10 mouse cellular contexts compared by ENCODE assay signal in the genomic region with DNA sequence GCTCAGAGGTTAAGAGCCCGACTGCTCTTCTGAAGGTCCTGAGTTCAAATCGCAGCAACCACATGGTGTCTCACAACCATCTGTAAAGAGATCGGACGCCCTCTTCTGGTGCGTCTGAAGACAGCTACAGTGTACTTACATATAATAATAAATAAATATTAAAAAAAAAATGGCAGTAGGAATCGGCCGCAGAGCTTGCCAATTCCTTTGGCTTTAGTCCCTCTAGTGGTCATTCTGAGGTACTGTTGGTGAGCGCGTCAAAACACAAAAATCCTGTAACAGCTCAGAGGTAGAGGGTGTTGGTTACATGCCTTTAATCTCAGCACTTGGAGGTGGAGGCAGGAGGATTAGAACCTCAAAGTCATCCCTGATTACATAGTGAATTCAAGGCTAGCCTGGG. TPM values are rescaled to one million over a fixed set of nuclear protein-coding genes. Genes with fewer than 3 reads are reported as not detected.
DNase-seq lines count a peak whose midpoint lies in the region; ATAC-seq and TF ChIP-seq lines count a peak whose summit lies in the region.
"Had no signal": no experiment of that assay in that cellular context is flagged by ENCODE, and none has a peak within 500 bp of the region (broad histone marks: within the 10 kb centered on the region; RNA-seq: fewer than 3 reads in every experiment).

No protein-coding gene starts in this region.

- TF ChIP-seq CTCF in liver, embryonic 14.5 days (IDR thresholded peaks at IDR 0.05; ENCODE audit: low read depth) = peak; percentile 87

- 0 out of 2 replicates have a peak, but pooled peaks have one; percentile 26 for ATAC-seq in forebrain, embryonic 15.5 days (replicated peaks)
- no peak for ATAC-seq in liver, embryonic 14.5 days (ENCODE audit: insufficient read depth)
- peak; percentile 17; the same call in 1 of the 2 replicates for ATAC-seq in neural tube, embryonic 13.5 days (ENCODE audit: low read depth)

- DNase-seq in urinary bladder, adult 18-20 months (ENCODE audit: low spot score in 2 of 2) = peak; percentile 10 to 11
- no peak for DNase-seq in urinary bladder, postnatal 10 days (ENCODE audit: low spot score)
- peak; percentile 64 for DNase-seq in c-Kit-positive CD71-negative TER-119-negative erythroid progenitor cells, embryonic 14.5 days (ENCODE audit: low read depth)
- peak; percentile 72 for DNase-seq in kidney, adult 9 months
- DNase-seq in liver, embryonic 14.5 days (ENCODE audit: low read depth in 3 of 3, low spot score in 3 of 3) = peak; percentile 52 to 70 (median 55)
- peak; percentile 71 for DNase-seq in testis, postnatal 10 days (ENCODE audit: low spot score)

- 21% methylated on average over 9 of the region's 9 CpGs for WGBS in forebrain, embryonic 15.5 days
- 18% methylated on average over 9 of the region's 9 CpGs for WGBS in liver, embryonic 14.5 days (ENCODE audit: insufficient replicate concordance)
- WGBS in neural tube, embryonic 13.5 days = 22% methylated on average over 9 of the region's 9 CpGs

- no peak overlapping the region for H3K4me3 ChIP-seq in forebrain, embryonic 15.5 days
- no peak overlapping the region for H3K4me3 ChIP-seq in liver, embryonic 14.5 days (ENCODE audit: insufficient read depth in 1 of 2, low read depth in 2 of 2, low read length in 2 of 2)
- H3K4me3 ChIP-seq in neural tube, embryonic 13.5 days = no peak overlapping the region

- H3K9me3 ChIP-seq in forebrain, embryonic 15.5 days = no peaks in the 10 kb centered on the region
- no peaks in the 10 kb centered on the region for H3K9me3 ChIP-seq in liver, embryonic 14.5 days (ENCODE audit: control insufficient read depth, low read length)
- no peaks in the 10 kb centered on the region for H3K9me3 ChIP-seq in neural tube, embryonic 13.5 days

- no peak for TF ChIP-seq EP300 in liver, embryonic 14.5 days (IDR thresholded peaks at IDR 0.05; ENCODE audit: low read depth)

- no peak overlapping the region for H3K4me2 ChIP-seq in forebrain, embryonic 15.5 days (replicated peaks)
- H3K4me2 ChIP-seq in liver, embryonic 14.5 days (ENCODE audit: low read depth) = no peak overlapping the region
- H3K4me2 ChIP-seq in neural tube, embryonic 13.5 days = no peak overlapping the region

- no peaks in the 10 kb centered on the region for H3K36me3 ChIP-seq in forebrain, embryonic 15.5 days
- H3K36me3 ChIP-seq in liver, embryonic 14.5 days (replicated peaks; ENCODE audit: control insufficient read depth, insufficient read depth, low read depth) = no peaks in the 10 kb centered on the region
- no peaks in the 10 kb centered on the region for H3K36me3 ChIP-seq in neural tube, embryonic 13.5 days

- peaks cover 6% of the 10 kb centered on the region; the same call in 1 of the 2 replicates for H3K27me3 ChIP-seq in forebrain, embryonic 15.5 days
- no peaks in the 10 kb centered on the region for H3K27me3 ChIP-seq in liver, embryonic 14.5 days (ENCODE audit: control insufficient read depth, insufficient read depth, low read length)
- H3K27me3 ChIP-seq in neural tube, embryonic 13.5 days = peaks cover 11% of the 10 kb centered on the region

- H3K9ac ChIP-seq in forebrain, embryonic 15.5 days (replicated peaks) = no peak overlapping the region
- no peak overlapping the region for H3K9ac ChIP-seq in liver, embryonic 14.5 days (replicated peaks)
- H3K9ac ChIP-seq in neural tube, embryonic 13.5 days = no peak overlapping the region

- H3K27ac ChIP-seq in forebrain, embryonic 15.5 days (replicated peaks) = no peak overlapping the region
- H3K27ac ChIP-seq in liver, embryonic 14.5 days = no peak overlapping the region
- no peak overlapping the region for H3K27ac ChIP-seq in neural tube, embryonic 13.5 days (replicated peaks)

- H3K4me1 ChIP-seq in forebrain, embryonic 15.5 days = peaks cover 12% of the 10 kb centered on the region
- H3K4me1 ChIP-seq in liver, embryonic 14.5 days (replicated peaks; ENCODE audit: control insufficient read depth in 2 of 2, insufficient read depth in 2 of 2, low read length in 1 of 2) = peaks cover 2 to 7% of the 10 kb centered on the region in 2 experiments
- peaks cover 10% of the 10 kb centered on the region for H3K4me1 ChIP-seq in neural tube, embryonic 13.5 days (replicated peaks)

RNA-seq across cellular contexts. Expression of a gene that starts 4.0 kb away (rescaled TPM):
- polyA plus RNA-seq in forebrain, embryonic 15.5 days (2015; fragmentation: Nextera tagmentation; extraction: Ambion mirVana) = 4.7 and 5.2 TPM in 2 replicates
- polyA plus RNA-seq in liver, embryonic 14.5 days (2012; rRNA removed) = 5.5 and 8.4 TPM in 2 replicates
- 3.8 and 4.7 TPM in 2 replicates for polyA plus RNA-seq in liver, embryonic 14.5 days (2014; fragmentation: Nextera tagmentation; extraction: Ambion mirVana)
- 4.7 and 5.1 TPM in 2 replicates for polyA plus RNA-seq in neural tube, embryonic 13.5 days (2015; fragmentation: Nextera tagmentation; extraction: Ambion mirVana)

RNA-seq across cellular contexts. Expression of a gene that starts 4.8 kb away (rescaled TPM):
- 7.2 and 9.0 TPM in 2 replicates for polyA plus RNA-seq in forebrain, embryonic 15.5 days (2015; fragmentation: Nextera tagmentation; extraction: Ambion mirVana)
- polyA plus RNA-seq in liver, embryonic 14.5 days (2012; rRNA removed) = 2.4 and 8.3 TPM in 2 replicates
- 16.3 and 20.1 TPM in 2 replicates for polyA plus RNA-seq in liver, embryonic 14.5 days (2014; fragmentation: Nextera tagmentation; extraction: Ambion mirVana)
- 22.7 and 24.4 TPM in 2 replicates for polyA plus RNA-seq in neural tube, embryonic 13.5 days (2015; fragmentation: Nextera tagmentation; extraction: Ambion mirVana)

RNA-seq across cellular contexts. Expression of a gene that starts 44.1 kb away (rescaled TPM):
- polyA plus RNA-seq in forebrain, embryonic 15.5 days (2015; fragmentation: Nextera tagmentation; extraction: Ambion mirVana) = not detected in 2 replicates
- 0.34 TPM in 1 of 2 replicates, not detected in the other for polyA plus RNA-seq in liver, embryonic 14.5 days (2012; rRNA removed)
- not detected in 2 replicates for polyA plus RNA-seq in liver, embryonic 14.5 days (2014; fragmentation: Nextera tagmentation; extraction: Ambion mirVana)
- not detected in 2 replicates for polyA plus RNA-seq in neural tube, embryonic 13.5 days (2015; fragmentation: Nextera tagmentation; extraction: Ambion mirVana)
- polyA plus RNA-seq: frontal cortex, adult 2 months; stomach, embryonic 16.5 days had no signal

RNA-seq across cellular contexts. Expression of a gene that starts 52.4 kb away (rescaled TPM):
- 0.65 and 1.1 TPM in 2 replicates for polyA plus RNA-seq in forebrain, embryonic 15.5 days (2015; fragmentation: Nextera tagmentation; extraction: Ambion mirVana)
- 0.01 and 0.03 TPM in 2 replicates for polyA plus RNA-seq in liver, embryonic 14.5 days (2012; rRNA removed)
- polyA plus RNA-seq in liver, embryonic 14.5 days (2014; fragmentation: Nextera tagmentation; extraction: Ambion mirVana) = not detected in 2 replicates
- polyA plus RNA-seq in neural tube, embryonic 13.5 days (2015; fragmentation: Nextera tagmentation; extraction: Ambion mirVana) = 3.7 and 4.1 TPM in 2 replicates
